Mouse (Mus musculus) embryo, embryonic 9.5 days (tissue): ENCODE data around the gene Lpar3.

Source experiments
- DNase-seq: peaks from one replicate; pipeline ENCODE4 v3.0.0-alpha.2; 2017; ENCODE audit errors: extremely low spot score

The Lpar3 gene

GRCm38 (mm10) chr3:146307886-146308285, 87.1 kb downstream of the Lpar3 start:
- DNase-seq: no peak

- DNase-seq: no peak
Measured at GRCm38 (mm10) chr3:146309586-146309985, 88.8 kb downstream of the Lpar3 start.

GRCm38 (mm10) chr3:146311121-146311538, 90.4 kb downstream of the Lpar3 start:
- peak; percentile 60 for DNase-seq

DNA sequence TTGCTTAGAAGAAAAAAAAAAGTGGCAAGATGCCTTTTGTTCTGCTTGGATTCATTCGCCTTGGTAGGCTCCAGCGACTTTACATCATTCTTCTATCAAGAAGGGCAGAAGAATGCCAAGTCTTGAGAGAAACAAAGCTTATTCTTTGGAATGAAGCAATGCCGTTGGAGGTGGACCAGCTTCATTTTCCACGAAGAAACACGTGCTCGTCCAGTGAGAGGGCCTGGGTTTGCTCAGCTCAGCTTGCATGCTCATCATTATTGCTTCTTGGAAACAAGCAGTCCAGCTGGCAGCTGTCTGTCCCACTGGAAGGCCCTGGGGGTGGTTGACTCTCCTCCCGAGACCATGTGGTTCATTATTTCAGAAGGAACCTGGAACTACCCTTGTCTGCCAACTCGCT, 94.7 kb downstream of the Lpar3 start:
- no peak for DNase-seq

DNA sequence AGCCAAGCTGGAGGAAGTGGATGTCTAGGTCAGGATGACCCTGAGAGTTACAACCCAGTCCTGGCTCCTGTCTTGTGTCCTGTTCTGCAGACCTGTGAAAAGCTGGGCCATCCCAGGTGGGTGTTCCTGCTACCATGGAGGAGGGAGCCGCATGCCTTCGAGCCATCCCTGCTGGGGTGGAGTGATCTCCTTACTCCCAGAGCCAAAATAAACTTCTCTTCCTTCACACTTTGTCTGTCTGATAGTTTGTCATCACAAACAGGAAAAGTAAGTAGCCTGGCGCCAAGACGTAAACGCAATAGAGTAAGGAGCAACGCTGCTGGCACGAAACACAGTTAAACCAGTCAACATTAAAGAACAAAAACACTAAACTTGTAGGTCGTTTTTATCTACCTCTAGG, 95.5 kb downstream of the Lpar3 start:
- no peak for DNase-seq

- DNase-seq: no peak
Measured at GRCm38 (mm10) chr3:146317366-146317765, 96.6 kb downstream of the Lpar3 start.

GRCm38 (mm10) chr3:146317911-146318310, 97.1 kb downstream of the Lpar3 start:
- no peak for DNase-seq

DNA sequence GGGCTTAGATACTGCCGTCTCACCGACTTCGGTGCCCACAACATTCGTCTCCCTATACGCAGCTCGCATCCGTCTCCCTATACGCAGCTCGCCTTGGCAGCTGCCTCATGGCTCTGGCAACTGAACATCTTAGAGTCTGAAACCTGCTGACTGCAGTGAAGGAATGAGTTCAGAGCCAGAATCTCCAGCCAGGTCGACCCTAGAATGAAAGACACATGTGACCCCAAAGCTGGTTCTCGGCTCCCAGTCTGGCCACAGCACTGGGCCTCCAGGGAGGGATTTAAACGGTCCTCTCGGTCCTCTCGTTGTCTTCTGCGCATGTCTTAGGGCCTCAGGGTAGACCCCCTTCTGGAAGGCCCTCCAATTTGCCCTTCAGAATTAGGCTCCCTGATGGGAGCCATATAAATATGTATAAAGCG, 97.8 kb downstream of the Lpar3 start:
- DNase-seq: peak; percentile 42

DNA sequence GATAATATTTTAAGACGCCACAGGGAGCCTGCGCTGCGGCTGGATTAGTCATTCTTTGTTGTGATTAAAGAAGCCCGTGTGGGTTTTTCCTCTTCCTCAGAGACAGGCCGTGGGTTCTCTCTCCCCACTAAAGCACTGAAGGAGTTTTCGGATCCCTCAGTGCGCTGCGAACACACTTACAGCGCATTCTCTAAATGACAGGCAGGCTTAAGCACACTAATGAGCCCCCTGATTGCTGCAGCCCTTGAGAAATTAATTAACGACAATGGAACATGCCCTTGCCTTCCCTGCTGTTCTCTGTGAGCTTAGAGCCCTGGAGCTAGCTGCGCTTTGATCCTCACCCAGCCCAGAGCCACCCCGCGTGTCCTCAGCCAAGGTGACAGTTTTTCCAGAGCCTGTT, 98.2 kb downstream of the Lpar3 start:
- no peak for DNase-seq

GRCm38 (mm10) chr3:146319503-146319902, 98.7 kb downstream of the Lpar3 start:
- no peak for DNase-seq

- DNase-seq: no peak
Measured at GRCm38 (mm10) chr3:146324949-146325348, 104.2 kb downstream of the Lpar3 start.

GRCm38 (mm10) chr3:146326743-146327536, 106.2 kb downstream of the Lpar3 start:
- no peak for DNase-seq

DNA sequence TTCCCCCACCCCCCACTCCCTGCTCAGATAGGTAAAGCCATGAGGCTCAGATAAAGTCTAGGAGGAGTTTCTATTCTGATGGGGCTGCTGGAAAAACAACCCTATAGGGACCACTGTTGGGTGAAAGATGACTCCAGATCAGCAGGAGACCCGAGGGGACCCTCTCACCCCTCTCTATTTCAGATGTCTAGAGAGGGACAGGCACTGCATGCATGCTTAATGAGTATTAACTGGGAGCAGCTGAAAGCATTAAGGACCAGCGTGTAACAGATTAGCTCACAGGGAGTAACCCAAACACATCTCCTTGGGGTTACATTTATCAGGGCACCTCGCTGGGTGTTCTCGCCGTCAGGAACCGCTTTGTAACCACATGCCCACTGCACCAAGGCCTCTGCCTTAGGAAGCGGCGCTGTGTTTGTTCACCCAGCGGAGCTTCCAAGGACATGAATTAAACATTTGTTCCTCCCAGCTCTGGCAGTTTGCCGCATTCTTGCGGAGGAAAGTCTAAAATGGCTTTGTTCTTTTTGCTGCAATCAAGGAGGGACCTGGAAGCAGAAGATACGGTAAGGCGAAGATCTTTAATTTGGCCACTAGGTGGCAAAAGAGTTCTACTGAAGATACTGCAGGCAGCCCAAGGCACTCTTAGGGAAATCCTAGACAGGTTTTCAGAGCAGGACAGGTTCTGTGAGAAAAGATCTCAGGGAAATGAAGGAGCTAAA, 106.9 kb downstream of the Lpar3 start:
- DNase-seq: peak; percentile 79

DNA sequence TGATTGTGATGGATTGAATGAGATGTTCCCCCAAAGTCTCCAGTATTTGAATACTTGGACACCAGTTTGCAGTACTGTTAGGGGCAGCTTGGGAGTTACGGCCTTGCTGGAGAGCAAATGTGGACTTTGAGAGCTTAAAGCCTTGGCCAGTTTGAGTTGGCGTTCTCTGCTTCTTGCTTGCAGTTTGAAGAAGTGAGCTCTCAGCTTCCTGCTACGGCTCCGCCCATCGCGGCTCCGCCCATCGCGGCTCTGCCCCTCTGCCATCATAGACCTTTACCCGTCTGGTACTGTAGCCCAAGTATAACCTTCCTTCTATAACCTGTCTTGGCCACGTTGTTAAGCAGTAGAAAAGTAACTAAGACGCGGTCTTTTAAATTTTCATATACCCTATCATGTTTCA, 108.0 kb downstream of the Lpar3 start:
- no peak for DNase-seq

DNA sequence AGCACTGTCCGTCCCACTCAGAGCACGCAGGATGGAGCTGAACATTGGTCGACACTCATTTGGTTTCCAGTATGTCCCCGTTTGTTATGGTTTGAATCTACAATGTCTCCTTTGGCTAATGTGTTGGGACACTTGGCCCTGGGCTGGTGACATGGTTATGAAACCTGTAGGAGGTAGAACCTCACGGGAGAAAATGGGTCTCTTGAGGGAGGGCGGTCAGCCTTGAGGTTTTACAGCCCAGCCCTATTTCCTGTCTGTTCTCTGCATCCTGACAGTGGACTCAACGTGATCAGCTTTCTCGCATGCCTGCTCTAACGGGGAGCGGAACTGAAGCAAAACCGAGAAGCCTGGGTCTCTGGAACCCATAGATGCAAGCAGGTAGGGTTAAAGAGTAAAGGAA, 111.1 kb downstream of the Lpar3 start:
- DNase-seq: no peak

GRCm38 (mm10) chr3:146333270-146333669, 112.5 kb downstream of the Lpar3 start:
- no peak for DNase-seq

GRCm38 (mm10) chr3:146334070-146334469, 113.3 kb downstream of the Lpar3 start:
- no peak for DNase-seq
